Mouse (Mus musculus): ENCODE measurements around the gene Retreg1.
"Not testable (repeated sequence)": the region's sequence is repeated elsewhere in the genome, so short reads cannot be mapped to it uniquely, and the experiment has no call there.

The Retreg1 gene

GRCm38 (mm10) chr15:25947383-25947782 is 104.4 kb downstream of the Retreg1 start:
- no peak for DNase-seq (ENCODE audit: low read depth, low spot score)

DNA sequence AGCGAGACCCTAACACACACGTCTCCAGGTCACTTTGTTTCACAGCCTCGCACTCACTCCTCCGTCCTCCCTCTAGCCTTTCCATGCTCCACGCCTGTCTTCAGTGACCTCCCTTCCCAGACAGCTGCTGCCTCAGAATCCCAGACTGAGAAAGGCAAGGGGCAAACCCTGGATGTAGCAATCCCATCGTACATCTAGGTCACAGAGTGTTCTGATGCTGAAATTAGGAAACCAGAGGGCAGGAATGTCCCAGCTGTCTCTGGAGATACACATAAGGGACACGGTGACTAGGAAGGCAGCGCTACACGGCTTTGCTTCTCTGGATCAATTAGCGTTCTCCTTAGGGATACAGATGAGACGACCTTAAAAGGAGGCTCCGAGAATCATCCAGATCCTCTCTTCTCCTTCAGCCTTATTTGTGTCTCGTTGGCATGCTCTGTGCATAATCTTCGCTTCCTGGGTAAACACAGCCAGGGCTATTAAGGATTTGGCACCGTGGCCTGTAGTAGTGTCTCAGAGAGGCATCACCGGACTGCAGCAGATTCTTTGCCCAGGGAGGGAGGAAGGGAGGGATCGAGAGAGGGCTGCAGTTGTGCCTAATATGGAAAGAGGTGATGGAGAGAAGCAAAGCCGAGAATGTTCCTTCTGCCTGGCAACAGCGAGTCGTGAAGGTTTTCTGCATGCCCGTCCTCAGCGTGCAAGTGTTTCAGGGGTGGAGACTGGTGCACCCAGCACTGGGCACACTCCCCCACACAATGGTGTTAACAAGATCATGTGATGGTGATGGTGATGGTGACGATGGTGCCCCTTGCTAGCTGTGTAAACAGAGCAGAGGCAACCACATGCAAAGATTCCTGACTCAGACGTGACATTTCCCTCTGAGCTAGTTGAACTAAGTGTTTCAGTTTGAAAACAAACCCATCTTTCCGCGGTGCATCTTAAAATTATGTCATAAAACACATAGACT is 105.6 kb downstream of the Retreg1 start:
- DNase-seq (ENCODE audit: low read depth, low spot score), result no peak

DNA sequence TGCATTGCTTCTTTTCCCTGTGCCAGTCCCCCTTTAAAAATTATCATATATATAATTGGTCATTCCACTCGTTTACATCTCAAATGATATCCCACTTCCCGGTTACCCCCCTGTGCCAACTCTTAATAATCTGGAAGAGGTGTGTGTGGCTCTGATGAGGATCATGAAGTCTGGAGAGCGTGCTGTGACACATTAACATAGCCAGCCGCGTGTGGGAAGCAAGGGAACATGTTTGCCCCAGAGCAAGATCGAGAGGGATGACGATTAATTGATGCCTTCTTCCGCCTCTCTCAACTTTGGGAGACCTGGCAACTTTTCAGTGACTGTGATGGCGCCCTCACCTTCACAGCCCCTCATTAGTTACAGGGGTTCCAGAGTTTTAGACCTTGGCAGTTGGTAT is 106.7 kb downstream of the Retreg1 start:
- DNase-seq (ENCODE audit: low read depth, low spot score), result no peak

- no peak for DNase-seq (ENCODE audit: low read depth, low spot score)
Measured at GRCm38 (mm10) chr15:25950584-25950983, 107.6 kb downstream of the Retreg1 start.

GRCm38 (mm10) chr15:25951037-25951436 is 108.1 kb downstream of the Retreg1 start:
- no peak for DNase-seq (ENCODE audit: low read depth, low spot score)

DNA sequence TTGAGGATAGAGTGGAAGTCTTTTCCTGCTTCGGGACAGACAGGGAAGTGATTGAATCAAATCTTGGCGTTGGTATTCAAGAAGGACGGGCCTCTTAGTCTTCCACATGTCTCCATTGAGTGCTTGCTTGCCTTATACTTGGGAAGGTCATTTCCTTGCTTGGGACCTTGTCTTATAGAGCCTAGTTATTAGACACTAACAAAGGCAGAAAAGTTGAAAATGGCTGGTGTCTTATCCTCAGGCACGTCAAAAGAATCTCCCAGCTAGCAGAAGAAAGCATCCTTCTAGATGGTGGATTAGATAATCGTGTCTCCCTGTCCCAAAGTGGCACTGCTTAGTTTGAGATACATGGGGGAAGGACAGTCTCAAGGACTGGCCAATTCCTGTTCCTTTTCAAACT is 113.0 kb downstream of the Retreg1 start:
- DNase-seq (ENCODE audit: low read depth, low spot score), result no peak

DNA sequence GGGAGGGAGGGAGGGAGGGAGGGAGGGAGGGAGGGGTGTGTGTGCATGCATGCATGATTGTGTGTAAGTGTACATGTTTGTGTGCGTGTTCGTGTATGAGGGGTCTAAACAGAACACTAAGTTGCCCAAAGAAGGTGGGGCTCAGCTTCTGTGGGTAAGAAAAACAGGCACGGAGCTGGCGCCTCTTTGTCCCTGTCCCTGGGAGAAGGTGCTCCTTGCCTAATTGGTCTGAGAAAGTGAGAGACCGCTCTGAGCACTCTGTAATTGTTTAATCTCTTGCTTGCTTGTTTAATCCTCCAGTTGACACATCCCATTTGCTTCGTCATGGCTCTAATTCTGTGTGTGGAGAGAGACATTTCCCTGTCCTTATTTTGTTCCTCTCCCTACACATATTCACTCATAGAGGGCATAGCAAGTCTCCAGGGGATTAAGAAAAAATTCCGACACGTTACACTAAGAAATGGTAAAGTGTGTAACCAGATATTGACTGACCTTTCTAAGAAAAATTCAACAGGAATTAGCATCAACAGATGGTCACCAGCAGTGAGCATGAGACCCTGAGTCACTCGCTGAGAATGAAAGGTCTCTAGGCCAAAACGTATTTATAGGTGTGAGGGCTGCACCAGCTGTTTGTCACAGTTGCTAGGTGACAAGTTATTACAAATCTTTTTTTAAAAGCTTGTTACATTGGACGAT is 113.6 kb downstream of the Retreg1 start:
- DNase-seq (ENCODE audit: low read depth, low spot score), result no peak

DNA sequence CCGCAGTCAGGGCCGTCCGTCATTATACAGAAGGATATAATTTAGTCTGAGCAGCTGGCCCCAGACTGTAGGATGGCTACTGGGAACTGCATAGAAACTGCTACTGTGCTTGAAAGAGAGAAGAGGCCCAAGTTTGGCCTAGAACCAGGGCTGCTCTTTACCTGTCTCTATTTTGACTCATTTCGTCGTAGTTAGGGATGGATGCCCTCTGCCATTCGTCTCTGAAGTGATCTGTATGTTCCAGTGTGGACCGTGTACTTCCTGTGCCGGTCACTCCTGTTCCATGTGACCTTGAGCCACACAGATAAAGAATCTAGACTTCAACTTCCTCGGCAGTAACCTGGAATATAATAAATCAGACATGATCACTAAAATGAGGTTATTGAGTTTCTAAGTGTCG is 114.7 kb downstream of the Retreg1 start:
- no peak for DNase-seq (ENCODE audit: low read depth, low spot score)

DNA sequence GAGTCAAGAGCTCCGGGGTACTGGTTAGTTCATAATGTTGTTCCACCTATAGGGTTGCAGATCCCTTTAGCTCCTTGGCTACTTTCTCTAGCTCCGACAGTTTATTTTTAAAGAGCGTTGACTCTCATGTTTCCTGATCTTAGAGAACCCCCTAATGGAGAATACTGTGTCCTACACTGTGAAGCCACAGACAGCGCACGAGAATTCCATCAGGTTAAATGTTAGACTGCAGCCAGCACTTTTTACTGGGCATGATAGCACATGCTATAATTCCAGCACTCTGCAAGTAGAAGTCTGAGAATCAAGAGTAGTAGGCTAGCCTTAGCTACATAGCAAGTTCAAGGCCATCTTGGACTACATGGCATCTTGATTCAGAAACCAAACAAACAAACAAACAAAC is 116.4 kb downstream of the Retreg1 start:
- peak; percentile 37 for DNase-seq (ENCODE audit: low read depth, low spot score)

DNA sequence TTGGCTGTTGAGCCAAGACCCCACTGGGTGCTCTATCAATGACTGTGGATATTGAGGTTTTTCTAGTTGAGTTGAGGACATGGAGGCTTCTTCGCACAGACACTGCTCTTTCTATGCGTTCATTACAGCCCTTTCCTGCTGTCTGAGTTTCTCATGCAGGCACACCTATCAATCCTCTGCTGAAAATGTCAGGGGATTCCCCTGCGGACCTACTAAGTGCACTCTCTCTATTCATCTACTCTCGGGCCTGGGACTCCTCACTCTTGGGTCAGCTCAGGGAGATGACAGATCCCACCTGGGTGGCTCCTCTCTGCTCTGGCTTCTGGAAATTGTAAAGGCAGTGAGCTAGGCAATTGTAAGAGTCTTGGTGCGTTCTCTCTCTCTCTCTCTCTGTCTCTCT is 117.3 kb downstream of the Retreg1 start:
- DNase-seq (ENCODE audit: low read depth, low spot score), result no peak

DNA sequence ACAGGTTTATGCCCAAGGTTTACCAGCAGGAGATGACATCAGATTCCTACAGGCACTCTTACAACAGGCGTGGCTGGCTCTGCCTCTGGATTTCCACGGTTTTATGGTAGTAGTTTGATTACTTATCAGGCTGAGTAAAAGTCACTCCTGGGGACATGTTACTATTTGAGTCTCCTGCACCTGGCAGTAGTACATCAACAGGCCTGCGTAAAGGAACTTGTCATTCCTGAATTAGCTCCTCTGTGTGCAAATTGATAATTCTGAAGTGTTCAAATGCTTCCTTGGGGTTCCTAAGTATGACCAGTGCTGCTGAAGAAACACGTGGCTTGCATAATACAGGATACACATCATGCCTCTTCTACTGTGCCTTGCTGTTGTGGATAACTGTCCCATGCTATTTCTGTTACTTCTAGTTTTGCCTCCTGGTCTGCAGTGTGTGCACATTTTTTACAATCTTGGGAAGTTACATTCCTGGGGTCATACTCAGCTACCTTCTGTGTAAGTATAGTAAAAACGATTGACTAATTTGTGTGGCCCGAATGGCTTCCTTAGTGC is 123.3 kb downstream of the Retreg1 start:
- DNase-seq (ENCODE audit: low read depth, low spot score), result no peak

GRCm38 (mm10) chr15:25971596-25971995 is 128.6 kb downstream of the Retreg1 start:
- peak; percentile 33 for DNase-seq (ENCODE audit: low read depth, low spot score)

DNA sequence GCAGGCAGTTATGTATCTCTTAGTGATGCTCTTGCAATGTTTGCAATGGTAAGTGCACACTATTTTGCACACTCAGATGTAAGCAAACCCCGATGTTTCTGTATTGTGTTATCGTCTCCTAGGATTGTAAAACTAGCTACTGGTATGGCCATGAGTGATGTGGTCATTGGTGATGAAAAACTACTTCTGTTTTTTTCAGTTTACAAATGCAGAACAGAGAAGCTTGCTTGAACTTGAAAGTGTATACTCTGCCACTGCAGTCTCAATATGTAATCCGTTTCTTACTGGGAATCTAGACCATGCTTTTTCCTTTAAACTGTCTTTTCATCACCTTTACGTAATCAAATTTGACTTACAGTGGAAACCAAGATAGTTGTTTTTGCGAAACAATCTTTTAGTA is 129.8 kb downstream of the Retreg1 start:
- no peak for DNase-seq (ENCODE audit: low read depth, low spot score)

DNA sequence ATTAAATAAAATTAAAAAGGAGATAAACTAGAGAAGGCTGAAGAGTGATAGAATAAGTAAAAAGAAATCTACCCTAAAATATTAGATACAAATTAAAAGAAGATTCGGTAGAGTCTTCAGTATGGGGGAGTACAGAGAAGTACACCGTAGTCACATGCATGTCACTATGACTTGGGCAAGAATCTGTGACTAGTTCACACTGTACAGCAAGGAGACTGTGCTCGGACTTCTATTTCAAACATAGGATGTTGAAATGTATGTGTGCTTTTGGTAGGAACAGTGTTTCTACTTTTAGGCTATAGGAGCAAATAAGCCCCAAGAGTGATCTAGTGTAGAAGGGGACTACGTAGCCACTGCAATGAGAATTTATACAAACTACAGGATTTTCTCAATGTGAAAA is 131.4 kb downstream of the Retreg1 start:
- no peak for DNase-seq (ENCODE audit: low read depth, low spot score)

DNA sequence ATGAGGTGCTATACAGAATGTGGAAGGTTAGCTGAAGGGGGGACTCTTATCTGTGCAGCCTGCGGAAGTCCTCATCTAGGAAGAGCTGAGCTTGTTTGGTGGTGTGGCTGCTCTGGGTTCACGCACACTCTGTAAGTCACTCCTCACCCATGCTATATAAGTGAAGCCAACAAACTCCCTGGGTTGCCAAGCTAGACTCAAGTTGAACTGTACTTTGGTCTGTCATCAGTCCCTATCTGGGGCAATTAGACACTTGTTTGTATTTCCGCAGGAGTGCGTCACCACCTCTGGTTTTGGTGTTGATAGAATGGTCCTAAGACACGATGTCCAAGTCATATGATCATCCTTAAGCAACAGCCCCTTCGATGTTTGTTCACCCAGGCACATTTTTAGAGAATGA is 132.8 kb downstream of the Retreg1 start:
- DNase-seq (ENCODE audit: low read depth, low spot score), result no peak

DNA sequence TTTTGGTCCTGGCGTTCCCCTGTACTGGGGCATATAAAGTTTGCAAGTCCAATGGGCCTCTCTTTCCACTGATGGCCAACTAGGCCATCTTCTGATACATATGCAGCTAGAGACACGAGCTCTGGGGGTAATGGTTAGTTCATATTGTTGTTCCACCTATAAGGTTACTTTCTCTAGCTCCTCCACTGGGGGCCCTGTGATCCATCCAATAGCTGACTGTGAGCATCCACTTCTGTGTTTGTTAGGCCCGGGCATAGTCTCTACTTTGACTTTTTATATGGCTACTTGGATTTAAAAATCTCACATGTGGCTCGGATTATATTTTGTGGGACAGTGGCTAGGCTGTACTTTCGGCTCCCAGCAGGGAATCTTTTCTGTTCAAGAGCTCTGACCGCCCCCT is 140.6 kb downstream of the Retreg1 start:
- not testable (repeated sequence) for DNase-seq (ENCODE audit: low read depth, low spot score)

GRCm38 (mm10) chr15:25984067-25984733 is 141.2 kb downstream of the Retreg1 start, which contains the start of gene Zfp622:
Zfp622 (plus strand) TSS chr15:25984366.
- DNase-seq (ENCODE audit: low read depth, low spot score), result peak; percentile 98

DNA sequence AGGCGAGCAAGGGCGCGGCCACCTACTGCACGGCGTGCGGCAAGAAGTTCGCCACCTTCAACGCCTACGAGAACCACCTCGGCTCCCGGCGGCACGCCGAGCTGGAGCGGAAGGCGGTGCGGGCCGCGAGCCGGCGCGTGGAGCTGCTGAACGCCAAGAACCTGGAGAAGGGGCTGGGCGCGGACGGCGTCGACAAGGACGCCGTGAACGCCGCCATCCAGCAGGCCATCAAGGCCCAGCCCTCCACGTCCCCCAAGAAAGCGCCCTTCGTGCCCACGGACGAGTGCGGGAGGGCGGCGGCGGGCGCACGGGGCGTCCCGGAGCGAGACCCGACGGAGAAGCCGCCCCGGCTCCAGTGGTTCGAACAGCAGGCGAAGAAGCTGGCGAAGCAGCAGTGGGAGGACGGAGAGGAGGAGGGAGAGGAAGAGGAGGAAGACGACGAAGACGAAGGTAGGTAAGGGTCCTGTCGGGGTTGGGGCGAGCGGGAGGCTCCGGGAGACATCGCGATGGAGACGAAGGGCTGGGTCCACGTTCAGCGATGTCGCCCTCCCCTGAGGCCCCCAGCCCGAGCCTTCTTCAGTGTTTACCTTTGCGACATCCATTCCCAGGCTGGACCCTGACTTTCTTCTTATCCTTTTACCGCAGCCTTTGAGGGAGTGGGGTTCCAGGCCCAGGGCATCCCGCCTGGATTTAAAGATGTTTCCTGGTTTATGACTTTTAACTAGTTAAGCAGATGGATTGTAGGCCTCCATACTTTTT is 141.9 kb downstream of the Retreg1 start:
- DNase-seq (ENCODE audit: low read depth, low spot score), result no peak

DNA sequence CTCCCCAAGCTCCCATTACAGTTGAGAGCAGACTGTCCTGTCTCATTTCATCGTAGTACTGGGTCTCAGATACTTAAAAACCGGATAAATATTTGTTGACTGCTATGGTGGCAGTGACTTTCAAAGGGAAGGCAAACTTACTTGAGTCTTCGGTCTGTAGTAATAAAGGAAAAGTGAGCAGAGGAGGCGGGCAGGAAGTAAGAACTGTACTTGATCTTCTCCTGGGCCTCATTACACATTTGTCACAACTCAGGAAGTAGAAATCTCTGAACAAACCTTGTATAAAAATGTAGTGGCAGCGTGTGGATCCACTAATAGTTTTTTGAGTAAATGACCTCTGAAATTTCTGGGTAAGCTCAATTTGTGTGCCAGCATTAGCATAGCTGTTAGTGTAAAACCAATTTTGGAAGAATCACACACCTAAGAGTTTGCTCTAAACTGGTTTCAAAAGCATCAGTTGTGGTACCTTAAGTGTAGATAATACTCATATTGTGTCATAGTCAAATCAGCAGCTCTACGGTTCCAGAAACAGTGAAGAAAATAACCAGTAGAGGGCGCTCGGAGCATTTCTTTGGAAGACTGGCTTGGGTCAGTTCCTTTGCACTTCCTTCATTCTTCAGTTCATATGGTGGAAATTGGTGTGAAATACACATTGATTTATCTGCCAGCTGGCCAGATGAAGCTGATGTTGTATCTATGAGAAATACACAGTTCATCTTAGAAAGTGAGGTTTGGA is 150.2 kb downstream of the Retreg1 start:
- peak; percentile 74 for DNase-seq (ENCODE audit: low read depth, low spot score)

- DNase-seq (ENCODE audit: low read depth, low spot score), result peak; percentile 26
Measured at GRCm38 (mm10) chr15:25995521-25995920, 152.5 kb downstream of the Retreg1 start.
